ENCODE assay signal across 22 mouse cellular contexts in the genomic region with DNA sequence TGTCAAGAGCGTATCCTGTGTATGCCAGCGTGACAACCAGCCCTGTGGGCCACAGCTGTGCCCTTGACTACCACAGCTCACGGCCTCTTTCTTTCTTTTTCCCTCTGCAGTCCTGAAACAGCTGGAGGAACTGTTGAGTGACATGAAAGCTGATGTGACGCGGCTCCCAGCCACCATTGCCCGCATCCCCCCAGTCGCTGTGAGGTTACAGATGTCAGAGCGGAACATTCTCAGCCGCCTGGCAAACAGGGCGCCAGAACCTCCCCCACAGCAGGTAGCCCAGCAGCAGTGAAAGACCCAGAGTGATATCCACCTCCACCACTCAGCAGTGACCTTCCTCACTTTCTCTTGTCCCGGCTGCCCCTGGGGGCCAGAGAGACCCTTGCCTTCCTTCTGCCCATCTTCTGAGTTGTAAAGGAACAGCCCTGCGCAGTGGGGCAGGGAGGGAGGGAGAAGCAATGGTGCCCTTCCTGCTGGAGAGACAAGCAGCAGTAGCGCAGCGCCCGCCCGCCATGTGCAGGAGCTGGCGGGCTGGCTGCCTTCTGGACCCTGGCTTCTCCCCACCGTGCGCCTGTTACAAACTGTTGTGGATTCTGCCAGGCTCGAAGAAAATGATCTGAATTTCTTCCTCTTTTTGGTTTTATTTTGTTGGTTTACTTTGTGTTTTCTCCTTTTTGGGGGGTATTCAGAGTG. TPM values are rescaled to one million over a fixed set of nuclear protein-coding genes. Genes with fewer than 3 reads are reported as not detected.
A peak's percentile ranks its signal among the peaks of the same experiment; 100 is the strongest.
DNase-seq lines count a peak whose midpoint lies in the region; ATAC-seq and TF ChIP-seq lines count a peak whose summit lies in the region.
"Had no signal": no experiment of that assay in that cellular context is flagged by ENCODE, and none has a peak within 500 bp of the region (broad histone marks: within the 10 kb centered on the region; RNA-seq: fewer than 3 reads in every experiment).

No protein-coding gene starts in this region.

- H3K4me1 ChIP-seq in forebrain, embryonic 10.5 days: peaks cover 19% of the 10 kb centered on the region
- H3K4me1 ChIP-seq in forebrain, postnatal 0 days (ENCODE audit: insufficient read depth): peaks cover 6% of the 10 kb centered on the region; the same call in 1 of the 2 replicates
- H3K4me1 ChIP-seq in megakaryocyte, embryonic 14.5 days: peaks cover 38% of the 10 kb centered on the region
- peaks cover 0 to 8% of the 10 kb centered on the region in 2 experiments; a peak in 1 of 4 replicates for H3K4me1 ChIP-seq in ES-E14 (ENCODE audit: control insufficient read depth in 2 of 2, insufficient read depth in 2 of 2, low read length in 2 of 2, poor library complexity in 1 of 2)
- peaks cover 9% of the 10 kb centered on the region for H3K4me1 ChIP-seq in hindbrain, embryonic 16.5 days (ENCODE audit: control insufficient read depth, insufficient read depth, low read depth, low read length)
- H3K4me1 ChIP-seq in hindbrain, embryonic 14.5 days (replicated peaks; ENCODE audit: control insufficient read depth, insufficient read depth, low read length): peaks cover 11% of the 10 kb centered on the region

- no peaks in the 10 kb centered on the region for H3K9me3 ChIP-seq in forebrain, embryonic 10.5 days
- H3K9me3 ChIP-seq in forebrain, postnatal 0 days (ENCODE audit: low read length): no peaks in the 10 kb centered on the region
- no peaks in the 10 kb centered on the region for H3K9me3 ChIP-seq in megakaryocyte, embryonic 14.5 days
- H3K9me3 ChIP-seq in ES-E14 (ENCODE audit: control insufficient read depth, insufficient read depth, low read depth, low read length): no peaks in the 10 kb centered on the region
- H3K9me3 ChIP-seq in hindbrain, embryonic 16.5 days (ENCODE audit: control insufficient read depth, low read length): no peaks in the 10 kb centered on the region
- no peaks in the 10 kb centered on the region for H3K9me3 ChIP-seq in hindbrain, embryonic 14.5 days (ENCODE audit: control insufficient read depth, low read length)
- H3K9me3 ChIP-seq: forebrain, embryonic 15.5 days; hindbrain, embryonic 13.5 days; limb, embryonic 12.5 days; neural tube, embryonic 13.5 days had no signal

- peak overlapping the region; percentile 5; the same call in 1 of the 2 replicates for H3K4me3 ChIP-seq in forebrain, embryonic 10.5 days
- H3K4me3 ChIP-seq in forebrain, postnatal 0 days (ENCODE audit: low read depth, low read length): no peak overlapping the region
- H3K4me3 ChIP-seq in megakaryocyte, embryonic 14.5 days (replicated peaks): peak overlapping the region; percentile 46
- peak overlapping the region; percentile 36 to 46 for H3K4me3 ChIP-seq in ES-E14 (ENCODE audit: insufficient read depth in 1 of 2, low read depth in 1 of 2, low read length in 2 of 2, poor library complexity in 1 of 2, severe bottlenecking in 1 of 2)
- no peak overlapping the region for H3K4me3 ChIP-seq in hindbrain, embryonic 16.5 days (ENCODE audit: low read length)
- H3K4me3 ChIP-seq in hindbrain, embryonic 14.5 days (replicated peaks; ENCODE audit: low read length): no peak overlapping the region
- H3K4me3 ChIP-seq: forebrain, embryonic 15.5 days; hindbrain, embryonic 13.5 days; limb, embryonic 12.5 days; neural tube, embryonic 13.5 days had no signal

- no peak for DNase-seq in forebrain, embryonic 10.5 days (ENCODE audit: extremely low spot score, low spot score)
- DNase-seq in forebrain, postnatal 0 days: no peak
- no peak for DNase-seq in ES-E14 (ENCODE audit: low read depth, low spot score)
- DNase-seq in thymus, postnatal 25 days: peak; percentile 24
- no peak for DNase-seq in hindbrain, embryonic 14.5 days (ENCODE audit: low spot score)
- DNase-seq: adrenal gland, adult 8-10 months; cerebellum, adult 11-12 months; cerebellum, postnatal 25 days; heart, postnatal 10 days; layer of hippocampus, postnatal 36 days; right cerebral cortex, postnatal 4 days had no signal

- whole genome bisulfite sequencing in forebrain, embryonic 10.5 days: 91% methylated on average over 20 of the region's 20 CpGs
- WGBS in forebrain, postnatal 0 days: 85% methylated on average over 20 of the region's 20 CpGs
- WGBS in hindbrain, embryonic 16.5 days: 83% methylated on average over 20 of the region's 20 CpGs
- 84% methylated on average over 20 of the region's 20 CpGs for WGBS in hindbrain, embryonic 14.5 days

- H3K36me3 ChIP-seq in forebrain, embryonic 10.5 days (replicated peaks): peaks cover 80% of the 10 kb centered on the region
- H3K36me3 ChIP-seq in forebrain, postnatal 0 days (ENCODE audit: insufficient read depth): peaks cover 55% of the 10 kb centered on the region
- H3K36me3 ChIP-seq in megakaryocyte, embryonic 14.5 days (replicated peaks; ENCODE audit: low read length): peaks cover 74% of the 10 kb centered on the region
- H3K36me3 ChIP-seq in ES-E14 (ENCODE audit: control insufficient read depth, insufficient read depth, low read length, poor library complexity, severe bottlenecking): peaks cover 35% of the 10 kb centered on the region
- peaks cover 48% of the 10 kb centered on the region for H3K36me3 ChIP-seq in hindbrain, embryonic 16.5 days (ENCODE audit: control insufficient read depth, insufficient read depth, low read length)
- peaks cover 80% of the 10 kb centered on the region for H3K36me3 ChIP-seq in hindbrain, embryonic 14.5 days (replicated peaks; ENCODE audit: control insufficient read depth, insufficient read depth)

- no peak overlapping the region for H3K4me2 ChIP-seq in forebrain, postnatal 0 days (ENCODE audit: low read depth)
- no peak overlapping the region for H3K4me2 ChIP-seq in hindbrain, embryonic 16.5 days (ENCODE audit: low read length)
- H3K4me2 ChIP-seq in hindbrain, embryonic 14.5 days (replicated peaks): no peak overlapping the region
- H3K4me2 ChIP-seq: forebrain, embryonic 15.5 days; hindbrain, embryonic 13.5 days; limb, embryonic 12.5 days; neural tube, embryonic 13.5 days had no signal

- in situ Hi-C loops in ES-E14 (cut with MboI; ENCODE audit: low sequenced_read_pairs in 2 of 2, unreplicated experiment in 2 of 2): no loop called here

- H3K27me3 ChIP-seq in forebrain, embryonic 10.5 days (ENCODE audit: poor library complexity, severe bottlenecking): no peaks in the 10 kb centered on the region
- no peaks in the 10 kb centered on the region for H3K27me3 ChIP-seq in forebrain, postnatal 0 days (ENCODE audit: insufficient read depth, low read length)
- H3K27me3 ChIP-seq in megakaryocyte, embryonic 14.5 days (replicated peaks): no peaks in the 10 kb centered on the region
- no peaks in the 10 kb centered on the region for H3K27me3 ChIP-seq in hindbrain, embryonic 16.5 days (replicated peaks; ENCODE audit: control insufficient read depth, insufficient read depth, low read length)
- H3K27me3 ChIP-seq in hindbrain, embryonic 14.5 days (ENCODE audit: control insufficient read depth, insufficient read depth, low read length): no peaks in the 10 kb centered on the region
- H3K27me3 ChIP-seq: forebrain, embryonic 15.5 days; hindbrain, embryonic 13.5 days; limb, embryonic 12.5 days; neural tube, embryonic 13.5 days had no signal

- no peak for TF ChIP-seq CTCF in forebrain, postnatal 0 days (IDR thresholded peaks at IDR 0.05; ENCODE audit: low read depth)

- H3K27ac ChIP-seq in forebrain, embryonic 10.5 days: 0 out of 2 replicates have a peak overlapping the region, but pooled peaks have one; percentile 30
- H3K27ac ChIP-seq in forebrain, postnatal 0 days (ENCODE audit: low read depth, low read length): no peak overlapping the region
- no peak overlapping the region; the same call in 1 of the 2 replicates for H3K27ac ChIP-seq in ES-E14 (ENCODE audit: insufficient read depth, low read depth, low read length, poor library complexity, severe bottlenecking)
- no peak overlapping the region for H3K27ac ChIP-seq in hindbrain, embryonic 16.5 days (ENCODE audit: low read depth, low read length)
- no peak overlapping the region for H3K27ac ChIP-seq in hindbrain, embryonic 14.5 days
- H3K27ac ChIP-seq: hindbrain, embryonic 13.5 days; limb, embryonic 12.5 days; liver, embryonic 14.5 days had no signal

- H3K9ac ChIP-seq in forebrain, postnatal 0 days: no peak overlapping the region
- peak overlapping the region; percentile 39; the same call in 1 of the 2 replicates for H3K9ac ChIP-seq in ES-E14 (ENCODE audit: insufficient read depth, low read depth, low read length, poor library complexity, severe bottlenecking)
- no peak overlapping the region for H3K9ac ChIP-seq in hindbrain, embryonic 16.5 days (ENCODE audit: low read depth, low read length)
- H3K9ac ChIP-seq in hindbrain, embryonic 14.5 days: no peak overlapping the region
- H3K9ac ChIP-seq: forebrain, embryonic 15.5 days; hindbrain, embryonic 13.5 days; limb, embryonic 12.5 days; liver, embryonic 14.5 days; neural tube, embryonic 13.5 days had no signal

- no peak for ATAC-seq in forebrain, postnatal 0 days
- no peak for ATAC-seq in megakaryocyte, adult 5-6 weeks (ENCODE audit: poor library complexity, severe bottlenecking)
- ATAC-seq in hindbrain, embryonic 16.5 days: no peak
- no peak for ATAC-seq in hindbrain, embryonic 14.5 days (ENCODE audit: low FRiP score)
- ATAC-seq: forebrain, embryonic 15.5 days; intestine, embryonic 16.5 days; lung, postnatal 0 days; midbrain, embryonic 16.5 days had no signal

RNA-seq across cellular contexts. Expression of a gene that starts 1.9 kb away (rescaled TPM):
- polyA plus RNA-seq in forebrain, embryonic 10.5 days (2016; fragmentation: Nextera tagmentation; extraction: Ambion mirVana): 101 and 103 TPM in 2 replicates
- total RNA-seq in forebrain, postnatal 0 days (2014; rRNA removed): 47.2 and 56.0 TPM in 2 replicates
- 39.6 and 43.5 TPM in 2 replicates for polyA plus RNA-seq in forebrain, postnatal 0 days (2015; fragmentation: Nextera tagmentation; extraction: Ambion mirVana)
- polyA plus RNA-seq in megakaryocyte, embryonic 14.5 days (2012; ENCODE audit: insufficient read depth, low replicate concordance): 18.4 and 24.5 TPM in 2 replicates
- 8.5 and 12.1 TPM in 2 replicates for total RNA-seq in megakaryocyte, adult 5-6 weeks (2015)
- 22.6 and 24.6 TPM in 2 replicates for total RNA-seq in megakaryocyte, adult 5-6 weeks (2017)
- 159 and 174 TPM in 2 replicates for total RNA-seq in ES-E14 (2012; rRNA removed)
- 48.6 and 50.7 TPM in 2 replicates for polyA plus RNA-seq in hindbrain, embryonic 16.5 days (2015; fragmentation: Nextera tagmentation; extraction: Ambion mirVana)
- 40.3 and 48.4 TPM in 2 replicates for polyA plus RNA-seq in hindbrain, embryonic 14.5 days (2014; fragmentation: Nextera tagmentation; extraction: Ambion mirVana)

RNA-seq across cellular contexts. Expression of a gene that starts 15.2 kb away (rescaled TPM):
- polyA plus RNA-seq in forebrain, embryonic 10.5 days (2016; fragmentation: Nextera tagmentation; extraction: Ambion mirVana): 9.2 and 10.0 TPM in 2 replicates
- total RNA-seq in forebrain, postnatal 0 days (2014; rRNA removed): 24.6 and 28.8 TPM in 2 replicates
- 12.8 and 18.3 TPM in 2 replicates for polyA plus RNA-seq in forebrain, postnatal 0 days (2015; fragmentation: Nextera tagmentation; extraction: Ambion mirVana)
- polyA plus RNA-seq in megakaryocyte, embryonic 14.5 days (2012; ENCODE audit: insufficient read depth, low replicate concordance): 20.6 and 36.4 TPM in 2 replicates
- 18.6 and 20.1 TPM in 2 replicates for total RNA-seq in megakaryocyte, adult 5-6 weeks (2015)
- 14.3 and 21.7 TPM in 2 replicates for total RNA-seq in megakaryocyte, adult 5-6 weeks (2017)
- 15.1 and 16.5 TPM in 2 replicates for total RNA-seq in ES-E14 (2012; rRNA removed)
- polyA plus RNA-seq in hindbrain, embryonic 16.5 days (2015; fragmentation: Nextera tagmentation; extraction: Ambion mirVana): 20.3 and 21.9 TPM in 2 replicates
- 18.2 and 19.0 TPM in 2 replicates for polyA plus RNA-seq in hindbrain, embryonic 14.5 days (2014; fragmentation: Nextera tagmentation; extraction: Ambion mirVana)

RNA-seq across cellular contexts. Expression of a gene that starts 34.1 kb away (rescaled TPM):
- 91.0 and 99.4 TPM in 2 replicates for polyA plus RNA-seq in forebrain, embryonic 10.5 days (2016; fragmentation: Nextera tagmentation; extraction: Ambion mirVana)
- 121 and 141 TPM in 2 replicates for total RNA-seq in forebrain, postnatal 0 days (2014; rRNA removed)
- 53.3 and 72.6 TPM in 2 replicates for polyA plus RNA-seq in forebrain, postnatal 0 days (2015; fragmentation: Nextera tagmentation; extraction: Ambion mirVana)
- polyA plus RNA-seq in megakaryocyte, embryonic 14.5 days (2012; ENCODE audit: insufficient read depth, low replicate concordance): 41.8 and 90.6 TPM in 2 replicates
- total RNA-seq in megakaryocyte, adult 5-6 weeks (2015): 64.9 and 75.9 TPM in 2 replicates
- 282 and 336 TPM in 2 replicates for total RNA-seq in megakaryocyte, adult 5-6 weeks (2017)
- 344 and 351 TPM in 2 replicates for total RNA-seq in ES-E14 (2012; rRNA removed)
- polyA plus RNA-seq in hindbrain, embryonic 16.5 days (2015; fragmentation: Nextera tagmentation; extraction: Ambion mirVana): 66.6 and 68.4 TPM in 2 replicates
- polyA plus RNA-seq in hindbrain, embryonic 14.5 days (2014; fragmentation: Nextera tagmentation; extraction: Ambion mirVana): 68.5 and 78.0 TPM in 2 replicates

RNA-seq across cellular contexts. Expression of a gene that starts 36.4 kb away (rescaled TPM):
- polyA plus RNA-seq in forebrain, embryonic 10.5 days (2016; fragmentation: Nextera tagmentation; extraction: Ambion mirVana): 3,225 and 3,313 TPM in 2 replicates
- 2,022 and 2,511 TPM in 2 replicates for total RNA-seq in forebrain, postnatal 0 days (2014; rRNA removed)
- 1,543 and 1,551 TPM in 2 replicates for polyA plus RNA-seq in forebrain, postnatal 0 days (2015; fragmentation: Nextera tagmentation; extraction: Ambion mirVana)
- polyA plus RNA-seq in megakaryocyte, embryonic 14.5 days (2012; ENCODE audit: insufficient read depth, low replicate concordance): 5,967 and 19,384 TPM in 2 replicates
- total RNA-seq in megakaryocyte, adult 5-6 weeks (2015): 2,892 and 2,923 TPM in 2 replicates
- total RNA-seq in megakaryocyte, adult 5-6 weeks (2017): 1,028 and 1,070 TPM in 2 replicates
- total RNA-seq in ES-E14 (2012; rRNA removed): 2,407 and 2,462 TPM in 2 replicates
- polyA plus RNA-seq in hindbrain, embryonic 16.5 days (2015; fragmentation: Nextera tagmentation; extraction: Ambion mirVana): 1,587 and 1,624 TPM in 2 replicates
- polyA plus RNA-seq in hindbrain, embryonic 14.5 days (2014; fragmentation: Nextera tagmentation; extraction: Ambion mirVana): 1,428 and 1,660 TPM in 2 replicates

Comparison
In these comparisons a context has a peak if more than half of its experiments do, and no peak if none do; other contexts are left out.
1. H3K4me3 ChIP-seq: peak in forebrain, embryonic 10.5 days (single experiment), megakaryocyte, embryonic 14.5 days (single experiment) and ES-E14 (2 of 2); none in forebrain, postnatal 0 days (single experiment), hindbrain, embryonic 16.5 days (single experiment) and hindbrain, embryonic 14.5 days (single experiment).